29 mouse cellular contexts compared by ENCODE assay signal in genomic region chr5:119891960-119892359, GRCm38 (mm10). TPM values are rescaled to one million over a fixed set of nuclear protein-coding genes. Genes with fewer than 3 reads are reported as not detected.
DNase-seq lines count a peak whose midpoint lies in the region; ATAC-seq lines count a peak whose summit lies in the region.
"Had no signal": no experiment of that assay in that cellular context is flagged by ENCODE, and none has a peak within 500 bp of the region (broad histone marks: within the 10 kb centered on the region; RNA-seq: fewer than 3 reads in every experiment).

No protein-coding gene starts in this region.

- DNase-seq in limb, embryonic 10.5 days (ENCODE audit: low spot score): no peak
- no peak for DNase-seq in midbrain, embryonic 10.5 days (ENCODE audit: low spot score)
- no peak for DNase-seq in lung, adult 18-20 months
- no peak for DNase-seq in retina, embryonic 14.5 days (ENCODE audit: low spot score)
- DNase-seq: adrenal gland, adult 2 months; adrenal gland, postnatal 14 days; cerebellum, adult 11 months; cerebellum, adult 2 months; cerebellum, adult 9-11 months; cerebellum, postnatal 25 days; gastrocnemius, postnatal 10 days; gastrocnemius, postnatal 36 days; heart, adult 2 months; heart, postnatal 14 days; heart, postnatal 4 days had no signal

- no peak overlapping the region for H3K9ac ChIP-seq in limb, embryonic 13.5 days
- H3K9ac ChIP-seq in midbrain, embryonic 15.5 days: no peak overlapping the region
- no peak overlapping the region for H3K9ac ChIP-seq in limb, embryonic 15.5 days
- H3K9ac ChIP-seq: embryonic facial prominence, embryonic 13.5 days; forebrain, embryonic 13.5 days; heart, embryonic 13.5 days; hindbrain, embryonic 14.5 days had no signal

- no peak overlapping the region for H3K4me3 ChIP-seq in limb, embryonic 13.5 days
- H3K4me3 ChIP-seq in limb, embryonic 10.5 days: no peak overlapping the region
- no peak overlapping the region for H3K4me3 ChIP-seq in midbrain, embryonic 15.5 days
- no peak overlapping the region for H3K4me3 ChIP-seq in midbrain, embryonic 10.5 days
- no peak overlapping the region for H3K4me3 ChIP-seq in limb, embryonic 15.5 days
- H3K4me3 ChIP-seq: embryonic facial prominence, embryonic 13.5 days; forebrain, embryonic 10.5 days; forebrain, embryonic 13.5 days; heart, adult 2 months; heart, embryonic 10.5 days; heart, embryonic 13.5 days had no signal

- no peak overlapping the region for H3K27ac ChIP-seq in limb, embryonic 13.5 days
- H3K27ac ChIP-seq in limb, embryonic 10.5 days: no peak overlapping the region
- H3K27ac ChIP-seq in midbrain, embryonic 15.5 days: peak overlapping the region; percentile 64
- no peak overlapping the region for H3K27ac ChIP-seq in midbrain, embryonic 10.5 days (replicated peaks)
- peak overlapping the region; percentile 71 for H3K27ac ChIP-seq in limb, embryonic 15.5 days
- H3K27ac ChIP-seq: embryonic facial prominence, embryonic 13.5 days; forebrain, embryonic 10.5 days; forebrain, embryonic 13.5 days; heart, adult 2 months; heart, embryonic 10.5 days; heart, embryonic 13.5 days; hindbrain, embryonic 14.5 days; hindbrain, postnatal 0 days had no signal

- H3K4me1 ChIP-seq in limb, embryonic 13.5 days: peaks cover 18% of the 10 kb centered on the region
- H3K4me1 ChIP-seq in limb, embryonic 10.5 days: 0 out of 2 replicates have a peak, but pooled peaks cover 6% of the 10 kb centered on the region
- H3K4me1 ChIP-seq in midbrain, embryonic 15.5 days: peaks cover 9% of the 10 kb centered on the region
- H3K4me1 ChIP-seq in midbrain, embryonic 10.5 days: peaks cover 30% of the 10 kb centered on the region
- peaks cover 17% of the 10 kb centered on the region for H3K4me1 ChIP-seq in limb, embryonic 15.5 days
- H3K4me1 ChIP-seq: heart, embryonic 13.5 days had no signal

- H3K9me3 ChIP-seq in limb, embryonic 13.5 days: no peaks in the 10 kb centered on the region
- H3K9me3 ChIP-seq in limb, embryonic 10.5 days (replicated peaks): no peaks in the 10 kb centered on the region
- H3K9me3 ChIP-seq in midbrain, embryonic 15.5 days: no peaks in the 10 kb centered on the region
- H3K9me3 ChIP-seq in midbrain, embryonic 10.5 days (replicated peaks): no peaks in the 10 kb centered on the region
- H3K9me3 ChIP-seq in limb, embryonic 15.5 days: no peaks in the 10 kb centered on the region
- H3K9me3 ChIP-seq: embryonic facial prominence, embryonic 13.5 days; forebrain, embryonic 10.5 days; forebrain, embryonic 13.5 days; heart, embryonic 10.5 days; heart, embryonic 13.5 days had no signal

- WGBS in limb, embryonic 13.5 days: 16% methylated on average over 5 of the region's 5 CpGs
- 50% methylated on average over 5 of the region's 5 CpGs for WGBS in limb, embryonic 10.5 days
- WGBS in midbrain, embryonic 15.5 days: 41% methylated on average over 5 of the region's 5 CpGs
- 59% methylated on average over 5 of the region's 5 CpGs for WGBS in midbrain, embryonic 10.5 days
- 22% methylated on average over 5 of the region's 5 CpGs for WGBS in limb, embryonic 15.5 days

- ATAC-seq in limb, embryonic 13.5 days (ENCODE audit: low FRiP score, low read depth): no peak
- no peak for ATAC-seq in midbrain, embryonic 15.5 days (replicated peaks)
- no peak for ATAC-seq in limb, embryonic 15.5 days (ENCODE audit: insufficient number of reproducible peaks, low FRiP score, low TSS enrichment, low read depth)
- ATAC-seq: CD4-positive, CD25-positive, alpha-beta regulatory T cell, adult 4 months; forebrain, embryonic 13.5 days; forebrain, embryonic 16.5 days; hindbrain, postnatal 0 days had no signal

- H3K4me2 ChIP-seq in limb, embryonic 13.5 days (replicated peaks): peak overlapping the region; percentile 27; the same call in 1 of the 2 replicates
- no peak overlapping the region for H3K4me2 ChIP-seq in midbrain, embryonic 15.5 days
- peak overlapping the region; percentile 25; the same call in 1 of the 2 replicates for H3K4me2 ChIP-seq in limb, embryonic 15.5 days
- H3K4me2 ChIP-seq: embryonic facial prominence, embryonic 13.5 days; forebrain, embryonic 13.5 days; heart, embryonic 13.5 days; hindbrain, embryonic 14.5 days had no signal

- H3K27me3 ChIP-seq in limb, embryonic 13.5 days: peaks cover 1% of the 10 kb centered on the region; the same call in 1 of the 2 replicates
- no peaks in the 10 kb centered on the region for H3K27me3 ChIP-seq in limb, embryonic 10.5 days (ENCODE audit: low read depth, poor library complexity, severe bottlenecking)
- no peaks in the 10 kb centered on the region for H3K27me3 ChIP-seq in midbrain, embryonic 15.5 days (replicated peaks)
- no peaks in the 10 kb centered on the region for H3K27me3 ChIP-seq in midbrain, embryonic 10.5 days (ENCODE audit: low read depth, poor library complexity, severe bottlenecking)
- H3K27me3 ChIP-seq in limb, embryonic 15.5 days: no peaks in the 10 kb centered on the region
- H3K27me3 ChIP-seq: forebrain, embryonic 13.5 days; heart, embryonic 13.5 days had no signal

- H3K36me3 ChIP-seq in limb, embryonic 13.5 days: no peaks in the 10 kb centered on the region
- H3K36me3 ChIP-seq in limb, embryonic 10.5 days: no peaks in the 10 kb centered on the region
- no peaks in the 10 kb centered on the region for H3K36me3 ChIP-seq in midbrain, embryonic 15.5 days (replicated peaks)
- H3K36me3 ChIP-seq in midbrain, embryonic 10.5 days: no peaks in the 10 kb centered on the region
- H3K36me3 ChIP-seq in limb, embryonic 15.5 days: no peaks in the 10 kb centered on the region
- H3K36me3 ChIP-seq: embryonic facial prominence, embryonic 13.5 days; forebrain, embryonic 10.5 days; heart, embryonic 10.5 days; heart, embryonic 13.5 days had no signal

RNA-seq across cellular contexts. Expression of gene Tbx5, which starts 59.5 kb away (rescaled TPM):
- polyA plus RNA-seq in limb, embryonic 13.5 days (2015; fragmentation: Nextera tagmentation; extraction: Ambion mirVana): 34.8 and 51.5 TPM in 2 replicates
- 35.6 and 39.1 TPM in 2 replicates for polyA plus RNA-seq in limb, embryonic 10.5 days (2016; fragmentation: Nextera tagmentation; extraction: Ambion mirVana)
- 0.04 TPM in 1 of 2 replicates, not detected in the other for polyA plus RNA-seq in midbrain, embryonic 15.5 days (2015; fragmentation: Nextera tagmentation; extraction: Ambion mirVana)
- polyA plus RNA-seq in midbrain, embryonic 10.5 days (2016; fragmentation: Nextera tagmentation; extraction: Ambion mirVana): 0.10 and 0.20 TPM in 2 replicates
- 18.1 and 21.3 TPM in 2 replicates for polyA plus RNA-seq in limb, embryonic 15.5 days (2015; fragmentation: Nextera tagmentation; extraction: Ambion mirVana)
- polyA plus RNA-seq: C2C12; CD4-positive, CD25-positive, alpha-beta regulatory T cell, adult 4 months; cerebellum, adult 2 months; forebrain, embryonic 16.5 days; hindbrain, embryonic 11.5 days had no signal

Comparison
In these comparisons a context has a peak if more than half of its experiments do, and no peak if none do; other contexts are left out.
1. H3K27ac ChIP-seq: peak in midbrain, embryonic 15.5 days (single experiment) and limb, embryonic 15.5 days (single experiment); none in limb, embryonic 13.5 days (single experiment), limb, embryonic 10.5 days (single experiment) and midbrain, embryonic 10.5 days (single experiment).
2. RNA of gene Tbx5, which starts 59.5 kb away (polyA plus RNA-seq): 34.8 to 51.5 TPM in limb, embryonic 13.5 days, 35.6 to 39.1 TPM in limb, embryonic 10.5 days and 18.1 to 21.3 TPM in limb, embryonic 15.5 days; 0.10 to 0.20 TPM in midbrain, embryonic 10.5 days and 0.04 TPM in midbrain, embryonic 15.5 days; every median in the first group is over 10 times any median in the second.